Mouse (Mus musculus): ENCODE data around the gene Amh. TPM values are rescaled to one million over a fixed set of nuclear protein-coding genes. Genes with fewer than 3 reads are reported as not detected.

Gene Amh
- polyA plus RNA-seq, 1 experiment from 2014 or later = not detected

GRCm38 (mm10) chr10:80799070-80799566 is 5.9 kb upstream of the Amh start:
- Histone ChIP-seq H3K4me3 (ENCODE audit: low read depth, low read length) (peak overlapping the region; percentile 96), H3K27ac (ENCODE audit: low read depth) (peak overlapping the region; percentile 97), H3K27me3 (replicated peaks; ENCODE audit: control insufficient read depth, insufficient read depth, low read length) (no peaks in the 10 kb centered on the region), H3K4me1 (replicated peaks; ENCODE audit: control insufficient read depth, insufficient read depth, low read length) (peaks cover 18% of the 10 kb centered on the region), H3K4me2 (ENCODE audit: low read length) (peak overlapping the region; percentile 70), H3K36me3 (ENCODE audit: control insufficient read depth, insufficient read depth, low read length) (peaks cover 64% of the 10 kb centered on the region), H3K9ac (ENCODE audit: low read length) (peak overlapping the region; percentile 99), H3K9me3 (ENCODE audit: control insufficient read depth, low read length) (no peaks in the 10 kb centered on the region)
- WGBS = 1% methylated on average over 18 of the region's 18 CpGs
- DNase-seq (ENCODE audit: low spot score) (no peak), ATAC-seq (replicated peaks; ENCODE audit: low FRiP score, low TSS enrichment, low read depth) (no peak)

- Histone ChIP-seq H3K9me3 (ENCODE audit: control insufficient read depth, low read length) (no peaks in the 10 kb centered on the region), H3K9ac (ENCODE audit: low read length) (no peak overlapping the region), H3K27me3 (replicated peaks; ENCODE audit: control insufficient read depth, insufficient read depth, low read length) (no peaks in the 10 kb centered on the region), H3K4me3 (ENCODE audit: low read depth, low read length) (no peak overlapping the region), H3K36me3 (ENCODE audit: control insufficient read depth, insufficient read depth, low read length) (peaks cover 49% of the 10 kb centered on the region), H3K4me2 (ENCODE audit: low read length) (no peak overlapping the region), H3K4me1 (replicated peaks; ENCODE audit: control insufficient read depth, insufficient read depth, low read length) (peaks cover 19% of the 10 kb centered on the region), H3K27ac (ENCODE audit: low read depth) (no peak overlapping the region)
- ATAC-seq (replicated peaks; ENCODE audit: low FRiP score, low TSS enrichment, low read depth) (no peak), DNase-seq (ENCODE audit: low spot score) (no peak)
- 91% methylated on average over 10 of the region's 10 CpGs for WGBS
Observed at GRCm38 (mm10) chr10:80802204-80802912, 2.7 kb upstream of the Amh start.

GRCm38 (mm10) chr10:80802996-80803395 is 2.0 kb upstream of the Amh start:
- no peaks in the 10 kb centered on the region for H3K27me3 ChIP-seq (replicated peaks; ENCODE audit: control insufficient read depth, insufficient read depth, low read length)
- H3K27ac ChIP-seq (ENCODE audit: low read depth) = no peak overlapping the region
- DNase-seq (ENCODE audit: low spot score) (no peak), ATAC-seq (replicated peaks; ENCODE audit: low FRiP score, low TSS enrichment, low read depth) (no peak)
- whole genome bisulfite sequencing = 93% methylated on average over 3 of the region's 3 CpGs
- no peak overlapping the region for H3K4me3 ChIP-seq (ENCODE audit: low read depth, low read length)
- H3K9ac ChIP-seq (ENCODE audit: low read length) = no peak overlapping the region
- H3K4me1 ChIP-seq (replicated peaks; ENCODE audit: control insufficient read depth, insufficient read depth, low read length) = peaks cover 24% of the 10 kb centered on the region
- H3K36me3 ChIP-seq (ENCODE audit: control insufficient read depth, insufficient read depth, low read length) = peaks cover 49% of the 10 kb centered on the region
- H3K4me2 ChIP-seq (ENCODE audit: low read length) = no peak overlapping the region
- H3K9me3 ChIP-seq (ENCODE audit: control insufficient read depth, low read length) = no peaks in the 10 kb centered on the region

- H3K4me3 ChIP-seq (ENCODE audit: low read depth, low read length) = no peak overlapping the region
- no peak for ATAC-seq (replicated peaks; ENCODE audit: low FRiP score, low TSS enrichment, low read depth)
- H3K27me3 ChIP-seq (replicated peaks; ENCODE audit: control insufficient read depth, insufficient read depth, low read length) = 0 out of 2 replicates have a peak, but pooled peaks cover 7% of the 10 kb centered on the region
- 95% methylated on average over 2 of the region's 2 CpGs for WGBS
- no peak overlapping the region for H3K9ac ChIP-seq (ENCODE audit: low read length)
- H3K9me3 ChIP-seq (ENCODE audit: control insufficient read depth, low read length) = no peaks in the 10 kb centered on the region
- H3K4me2 ChIP-seq (ENCODE audit: low read length) = no peak overlapping the region
- no peak overlapping the region for H3K27ac ChIP-seq (ENCODE audit: low read depth)
- DNase-seq (ENCODE audit: low spot score) = no peak
- peaks cover 49% of the 10 kb centered on the region for H3K36me3 ChIP-seq (ENCODE audit: control insufficient read depth, insufficient read depth, low read length)
- peaks cover 36% of the 10 kb centered on the region for H3K4me1 ChIP-seq (replicated peaks; ENCODE audit: control insufficient read depth, insufficient read depth, low read length)
Observed at GRCm38 (mm10) chr10:80804340-80804739, 703 bp upstream of the Amh start.

- Histone ChIP-seq H3K27ac (ENCODE audit: low read depth) (no peak overlapping the region), H3K4me3 (ENCODE audit: low read depth, low read length) (no peak overlapping the region), H3K27me3 (replicated peaks; ENCODE audit: control insufficient read depth, insufficient read depth, low read length) (0 out of 2 replicates have a peak, but pooled peaks cover 10% of the 10 kb centered on the region), H3K4me2 (ENCODE audit: low read length) (no peak overlapping the region), H3K9ac (ENCODE audit: low read length) (no peak overlapping the region), H3K36me3 (ENCODE audit: control insufficient read depth, insufficient read depth, low read length) (peaks cover 49% of the 10 kb centered on the region), H3K4me1 (replicated peaks; ENCODE audit: control insufficient read depth, insufficient read depth, low read length) (peaks cover 29% of the 10 kb centered on the region), H3K9me3 (ENCODE audit: control insufficient read depth, low read length) (no peaks in the 10 kb centered on the region)
- DNase-seq (ENCODE audit: low spot score) (no peak), ATAC-seq (replicated peaks; ENCODE audit: low FRiP score, low TSS enrichment, low read depth) (no peak)
- WGBS = 78% methylated on average over 5 of the region's 5 CpGs
Observed at GRCm38 (mm10) chr10:80805322-80805721, 279 bp downstream of the Amh start.

- Histone ChIP-seq H3K9ac (ENCODE audit: low read length) (no peak overlapping the region), H3K36me3 (ENCODE audit: control insufficient read depth, insufficient read depth, low read length) (peaks cover 43% of the 10 kb centered on the region), H3K27ac (ENCODE audit: low read depth) (no peak overlapping the region), H3K4me3 (ENCODE audit: low read depth, low read length) (no peak overlapping the region), H3K4me2 (ENCODE audit: low read length) (no peak overlapping the region), H3K9me3 (ENCODE audit: control insufficient read depth, low read length) (no peaks in the 10 kb centered on the region), H3K27me3 (replicated peaks; ENCODE audit: control insufficient read depth, insufficient read depth, low read length) (0 out of 2 replicates have a peak, but pooled peaks cover 13% of the 10 kb centered on the region), H3K4me1 (replicated peaks; ENCODE audit: control insufficient read depth, insufficient read depth, low read length) (peaks cover 25% of the 10 kb centered on the region)
- DNase-seq (ENCODE audit: low spot score) = peak; percentile 95
- 32% methylated on average over 3 of the region's 3 CpGs for WGBS
- ATAC-seq (replicated peaks; ENCODE audit: low FRiP score, low TSS enrichment, low read depth) = peak; percentile 20; the same call in 1 of the 2 replicates
Observed at GRCm38 (mm10) chr10:80805925-80806324, 882 bp downstream of the Amh start.

GRCm38 (mm10) chr10:80806341-80807056 is 1.5 kb downstream of the Amh start:
- H3K4me1 ChIP-seq (replicated peaks; ENCODE audit: control insufficient read depth, insufficient read depth, low read length) = peaks cover 25% of the 10 kb centered on the region
- peak overlapping the region; percentile 34 for H3K9ac ChIP-seq (ENCODE audit: low read length)
- 49% methylated on average over 34 of the region's 34 CpGs for WGBS
- no peaks in the 10 kb centered on the region for H3K9me3 ChIP-seq (ENCODE audit: control insufficient read depth, low read length)
- peak overlapping the region; percentile 41 for H3K4me3 ChIP-seq (ENCODE audit: low read depth, low read length)
- H3K36me3 ChIP-seq (ENCODE audit: control insufficient read depth, insufficient read depth, low read length) = peaks cover 38% of the 10 kb centered on the region
- ATAC-seq (replicated peaks; ENCODE audit: low FRiP score, low TSS enrichment, low read depth) (0 out of 2 replicates have a peak, but pooled peaks have one; percentile 5), DNase-seq (ENCODE audit: low spot score) (no peak)
- H3K27ac ChIP-seq (ENCODE audit: low read depth) = peak overlapping the region; percentile 52; the same call in 1 of the 2 replicates
- H3K27me3 ChIP-seq (replicated peaks; ENCODE audit: control insufficient read depth, insufficient read depth, low read length) = 0 out of 2 replicates have a peak, but pooled peaks cover 13% of the 10 kb centered on the region
- peak overlapping the region; percentile 83 for H3K4me2 ChIP-seq (ENCODE audit: low read length)

GRCm38 (mm10) chr10:80807057-80807627 is 2.1 kb downstream of the Amh start:
- Histone ChIP-seq H3K4me1 (replicated peaks; ENCODE audit: control insufficient read depth, insufficient read depth, low read length) (peaks cover 25% of the 10 kb centered on the region), H3K36me3 (ENCODE audit: control insufficient read depth, insufficient read depth, low read length) (peaks cover 31% of the 10 kb centered on the region), H3K9me3 (ENCODE audit: control insufficient read depth, low read length) (no peaks in the 10 kb centered on the region), H3K27ac (ENCODE audit: low read depth) (peak overlapping the region; percentile 52; the same call in 1 of the 2 replicates), H3K9ac (ENCODE audit: low read length) (peak overlapping the region; percentile 34), H3K4me3 (ENCODE audit: low read depth, low read length) (peak overlapping the region; percentile 41), H3K27me3 (replicated peaks; ENCODE audit: control insufficient read depth, insufficient read depth, low read length) (0 out of 2 replicates have a peak, but pooled peaks cover 13% of the 10 kb centered on the region), H3K4me2 (ENCODE audit: low read length) (peak overlapping the region; percentile 83)
- 1% methylated on average over 58 of the region's 58 CpGs for WGBS
- DNase-seq (ENCODE audit: low spot score) (peak; percentile 84), ATAC-seq (replicated peaks; ENCODE audit: low FRiP score, low TSS enrichment, low read depth) (peak; percentile 64)

All from intestine, embryonic 14.5 days (tissue).